Mouse (Mus musculus) embryonic facial prominence, embryonic 10.5 days (tissue): Measurements from ENCODE around the gene Sh3bgrl3. TPM values are rescaled to one million over a fixed set of nuclear protein-coding genes. Genes with fewer than 3 reads are reported as not detected.

Source experiments
- DNase-seq: peaks from one replicate; pipeline ENCODE4 v3.0.0-alpha.2; 2017; ENCODE audit warnings: low spot score
- H3K27ac ChIP-seq: fragments of 300-500 bp; sonication (generic); replicated peaks from 2 replicates; pipeline ENCODE4 v1.5.1; 2016; ENCODE audit warnings: mild to moderate bottlenecking
- H3K27me3 ChIP-seq: fragments of 300-500 bp; sonication (generic); replicated peaks from 2 replicates; pipeline ENCODE4 v1.6.1; 2016; ENCODE audit warnings: low read depth, mild to moderate bottlenecking; ENCODE audit not compliant: poor library complexity, severe bottlenecking
- H3K36me3 ChIP-seq: fragments of 300-500 bp; sonication (generic); replicated peaks from 2 replicates; pipeline ENCODE4 v1.6.1; 2016; ENCODE audit warnings: mild to moderate bottlenecking, moderate library complexity
- H3K4me1 ChIP-seq: fragments of 300-500 bp; sonication (generic); 2 replicates; pipeline ENCODE4 v1.6.1; 2016
- H3K4me3 ChIP-seq: fragments of 300-500 bp; sonication (generic); 2 replicates; pipeline ENCODE4 v1.5.1; 2016; ENCODE audit warnings: mild to moderate bottlenecking, moderate library complexity
- H3K9me3 ChIP-seq: fragments of 300-500 bp; sonication (generic); 2 replicates; pipeline ENCODE4 v1.6.1; 2016; ENCODE audit warnings: mild to moderate bottlenecking
- WGBS: fragments of 180-500 bp; shearing (Covaris S2); methylation state at CpG from one replicate; pipeline ENCODE4 v1.1.7; 2016; 5-methylcytosine and 5-hydroxymethylcytosine counted together
- polyA plus RNA-seq: library from polyadenylated mRNA; unstranded; fragments of >200 nt; fragmentation: Nextera tagmentation; extraction: Ambion mirVana; gene quantifications from 2 replicates; pipeline ENCODE4 v1.2.1, GENCODE M21; 2016

Sh3bgrl3 gene
- polyA plus RNA-seq, 1 experiment from 2014 or later: 316 TPM

DNA sequence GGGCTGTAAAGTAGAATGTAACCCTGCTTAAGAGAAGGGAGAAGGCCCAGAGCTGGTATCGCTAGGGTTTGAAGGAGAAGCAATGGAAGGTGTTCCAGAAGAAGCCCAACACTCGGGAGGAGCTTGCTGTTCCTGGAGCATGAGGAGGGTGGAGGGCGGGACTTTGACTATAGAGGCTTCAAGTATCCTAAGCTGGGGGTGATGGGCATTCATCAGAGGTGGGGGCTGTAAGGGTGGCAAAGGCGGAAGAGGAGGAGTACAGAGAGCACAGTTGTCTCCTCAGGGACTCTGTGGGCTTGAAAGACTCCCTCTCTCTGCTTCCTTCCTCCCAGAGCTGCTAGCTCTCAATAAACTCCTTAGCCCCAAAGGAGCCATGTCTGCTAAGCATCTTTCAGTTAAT lies 28.3 kb downstream of the Sh3bgrl3 start:
- H3K27ac ChIP-seq: no peak overlapping the region
- 82% methylated on average over 4 of the region's 4 CpGs for WGBS
- no peak overlapping the region for H3K4me3 ChIP-seq
- no peak for DNase-seq
- no peaks in the 10 kb centered on the region for H3K36me3 ChIP-seq
- H3K27me3 ChIP-seq: no peaks in the 10 kb centered on the region
- peaks cover 12% of the 10 kb centered on the region for H3K4me1 ChIP-seq
- H3K9me3 ChIP-seq: no peaks in the 10 kb centered on the region

DNA sequence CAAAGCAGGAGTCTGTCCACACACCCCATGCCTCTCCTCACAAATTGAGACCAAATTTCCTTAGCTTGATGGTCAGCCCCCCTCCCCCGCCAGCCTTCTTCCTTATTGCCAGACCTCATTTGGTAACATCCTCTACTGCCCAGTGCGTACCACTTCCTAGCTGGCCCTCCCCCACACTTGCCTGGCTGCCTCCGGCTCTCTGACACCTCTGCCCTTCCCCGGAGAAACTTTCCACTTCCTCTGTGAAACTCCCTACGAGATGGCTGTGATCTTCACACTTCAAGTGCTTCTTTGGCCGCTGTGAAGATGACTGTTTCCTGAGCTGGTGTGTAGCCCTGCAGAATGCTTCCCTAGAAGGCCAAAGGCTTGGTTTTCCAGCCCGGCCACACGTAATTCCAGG lies 30.0 kb downstream of the Sh3bgrl3 start:
- no peaks in the 10 kb centered on the region for H3K9me3 ChIP-seq
- no peaks in the 10 kb centered on the region for H3K27me3 ChIP-seq
- no peak for DNase-seq
- H3K27ac ChIP-seq: no peak overlapping the region
- 62% methylated on average over 8 of the region's 8 CpGs for WGBS
- H3K36me3 ChIP-seq: no peaks in the 10 kb centered on the region
- H3K4me1 ChIP-seq: peaks cover 12% of the 10 kb centered on the region
- no peak overlapping the region for H3K4me3 ChIP-seq

DNA sequence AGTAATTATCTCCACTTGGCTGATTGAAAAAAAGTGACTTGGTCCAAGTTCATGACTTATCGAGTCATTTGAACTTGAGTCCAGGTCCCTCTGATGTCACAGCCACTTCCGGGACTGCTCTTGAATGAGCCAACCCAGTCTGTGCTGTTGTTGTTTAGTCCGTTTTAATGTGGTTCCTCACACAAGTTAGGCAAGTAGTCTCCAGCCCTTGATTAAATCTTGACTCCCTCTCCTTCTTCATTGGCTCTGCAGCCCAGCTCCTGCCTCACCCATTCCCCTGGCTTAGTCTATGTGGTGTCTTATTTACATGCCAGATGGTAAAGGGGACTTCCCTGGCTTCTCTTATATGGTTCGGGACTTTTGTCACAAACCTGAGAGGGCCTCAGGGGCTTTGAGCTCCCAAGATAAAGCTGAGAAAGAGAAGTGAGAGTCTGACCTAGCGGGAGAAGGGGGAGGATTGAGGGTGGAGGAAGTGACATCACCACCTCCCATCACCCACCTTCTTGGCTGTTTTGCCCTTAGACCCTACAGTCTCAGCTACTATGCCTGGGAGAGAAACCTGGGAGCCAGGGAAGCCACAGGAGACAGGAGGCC lies 31.5 kb downstream of the Sh3bgrl3 start:
- H3K4me1 ChIP-seq: 0 out of 2 replicates have a peak, but pooled peaks cover 5% of the 10 kb centered on the region
- WGBS: 74% methylated on average over 5 of the region's 5 CpGs
- H3K4me3 ChIP-seq: no peak overlapping the region
- H3K27ac ChIP-seq: no peak overlapping the region
- H3K27me3 ChIP-seq: no peaks in the 10 kb centered on the region
- no peak for DNase-seq
- H3K9me3 ChIP-seq: no peaks in the 10 kb centered on the region
- H3K36me3 ChIP-seq: no peaks in the 10 kb centered on the region

GRCm38 (mm10) chr4:134096120-134096519 lies 32.5 kb downstream of the Sh3bgrl3 start:
- Histone ChIP-seq H3K27ac (no peak overlapping the region), H3K36me3 (no peaks in the 10 kb centered on the region), H3K27me3 (no peaks in the 10 kb centered on the region), H3K9me3 (no peaks in the 10 kb centered on the region), H3K4me1 (0 out of 2 replicates have a peak, but pooled peaks cover 5% of the 10 kb centered on the region), H3K4me3 (no peak overlapping the region)
- DNase-seq: no peak
- 82% methylated on average over 3 of the region's 3 CpGs for WGBS

DNA sequence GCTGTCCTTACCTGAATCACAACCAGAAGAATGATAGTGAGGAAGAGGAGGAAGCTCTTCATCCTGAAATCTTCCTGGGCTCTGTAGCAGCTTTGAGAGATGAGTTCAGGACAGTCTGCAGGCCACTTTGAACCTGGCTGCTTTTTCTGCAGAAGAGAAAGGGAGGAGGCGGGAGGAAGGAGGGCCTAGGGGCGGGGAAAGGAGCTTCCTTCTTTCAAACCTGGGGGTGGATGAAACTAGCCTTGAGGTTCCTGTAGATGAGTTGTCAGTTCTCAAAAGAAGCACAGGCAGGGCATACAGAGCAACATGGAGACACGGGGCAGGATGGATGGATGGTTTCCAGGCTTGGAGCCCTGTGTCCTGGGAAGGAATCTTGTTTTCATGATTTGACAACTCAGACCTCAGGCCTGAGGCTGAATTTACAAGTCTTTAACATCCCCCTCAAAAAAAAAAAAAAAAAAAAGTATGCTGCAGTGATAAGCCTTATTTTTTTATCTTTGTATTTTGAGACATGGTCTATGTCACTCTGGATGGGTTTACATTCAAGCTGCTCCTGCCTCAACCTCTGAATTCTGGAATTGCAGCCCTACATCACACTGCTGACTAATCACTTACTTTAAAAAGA lies 33.6 kb downstream of the Sh3bgrl3 start, which contains the start of gene Cd52:
TSS of gene Cd52 (minus strand) at position 160 of the 625 bp plus-strand sequence.
- Histone ChIP-seq H3K27ac (no peak within 1 kb of the TSS), H3K4me1 (0 out of 2 replicates have a peak, but pooled peaks cover 5% of the 10 kb centered on the region), H3K36me3 (no peaks in the 10 kb centered on the region), H3K27me3 (no peaks in the 10 kb centered on the region), H3K4me3 (no peak within 1 kb of the TSS), H3K9me3 (no peaks in the 10 kb centered on the region)
- 64% methylated on average over 3 of the region's 3 CpGs for WGBS
- no peak for DNase-seq

DNA sequence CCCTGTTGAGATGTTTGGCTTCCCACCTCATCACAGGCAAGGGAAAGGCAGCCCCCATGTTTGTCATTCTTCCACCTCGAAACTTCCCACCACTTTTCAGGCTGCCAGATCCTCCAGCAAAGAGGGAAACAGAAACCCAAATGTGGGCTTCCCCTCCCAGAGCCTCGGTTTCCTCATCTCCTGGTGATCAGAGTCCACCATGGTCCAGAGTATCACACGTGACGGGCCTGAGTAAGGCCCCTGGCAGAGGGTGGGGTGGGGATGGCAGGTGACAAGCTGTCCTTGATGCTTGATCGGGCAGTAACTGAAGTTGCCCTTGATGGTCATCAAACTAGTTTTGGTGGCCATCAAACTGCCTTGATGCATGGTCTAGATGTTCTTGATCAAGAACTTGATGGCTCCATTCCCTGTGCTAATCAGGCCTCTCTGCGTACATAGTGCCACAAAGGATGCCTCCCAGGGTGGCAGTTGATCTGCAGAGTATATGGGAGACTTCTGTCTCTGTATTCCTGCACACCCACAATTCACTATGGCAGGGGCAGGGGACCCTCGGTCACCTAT lies 34.5 kb downstream of the Sh3bgrl3 start:
- no peak overlapping the region for H3K4me3 ChIP-seq
- no peak for DNase-seq
- no peak overlapping the region for H3K27ac ChIP-seq
- H3K4me1 ChIP-seq: 0 out of 2 replicates have a peak, but pooled peaks cover 5% of the 10 kb centered on the region
- H3K27me3 ChIP-seq: no peaks in the 10 kb centered on the region
- no peaks in the 10 kb centered on the region for H3K9me3 ChIP-seq
- no peaks in the 10 kb centered on the region for H3K36me3 ChIP-seq
- 87% methylated on average over 7 of the region's 7 CpGs for WGBS

- Histone ChIP-seq H3K27me3 (no peaks in the 10 kb centered on the region), H3K9me3 (no peaks in the 10 kb centered on the region), H3K4me1 (no peaks in the 10 kb centered on the region), H3K4me3 (no peak overlapping the region), H3K36me3 (no peaks in the 10 kb centered on the region), H3K27ac (no peak overlapping the region)
- WGBS: 73% methylated on average over 6 of the region's 6 CpGs
- peak; percentile 54 for DNase-seq
Observed at GRCm38 (mm10) chr4:134092382-134093288, 36.0 kb downstream of the Sh3bgrl3 start.

GRCm38 (mm10) chr4:134091225-134091529 lies 37.4 kb downstream of the Sh3bgrl3 start:
- WGBS: 88% methylated on average over 6 of the region's 6 CpGs
- no peaks in the 10 kb centered on the region for H3K9me3 ChIP-seq
- H3K4me1 ChIP-seq: no peaks in the 10 kb centered on the region
- H3K36me3 ChIP-seq: no peaks in the 10 kb centered on the region
- H3K27ac ChIP-seq: no peak overlapping the region
- no peaks in the 10 kb centered on the region for H3K27me3 ChIP-seq
- no peak for DNase-seq
- no peak overlapping the region for H3K4me3 ChIP-seq

DNA sequence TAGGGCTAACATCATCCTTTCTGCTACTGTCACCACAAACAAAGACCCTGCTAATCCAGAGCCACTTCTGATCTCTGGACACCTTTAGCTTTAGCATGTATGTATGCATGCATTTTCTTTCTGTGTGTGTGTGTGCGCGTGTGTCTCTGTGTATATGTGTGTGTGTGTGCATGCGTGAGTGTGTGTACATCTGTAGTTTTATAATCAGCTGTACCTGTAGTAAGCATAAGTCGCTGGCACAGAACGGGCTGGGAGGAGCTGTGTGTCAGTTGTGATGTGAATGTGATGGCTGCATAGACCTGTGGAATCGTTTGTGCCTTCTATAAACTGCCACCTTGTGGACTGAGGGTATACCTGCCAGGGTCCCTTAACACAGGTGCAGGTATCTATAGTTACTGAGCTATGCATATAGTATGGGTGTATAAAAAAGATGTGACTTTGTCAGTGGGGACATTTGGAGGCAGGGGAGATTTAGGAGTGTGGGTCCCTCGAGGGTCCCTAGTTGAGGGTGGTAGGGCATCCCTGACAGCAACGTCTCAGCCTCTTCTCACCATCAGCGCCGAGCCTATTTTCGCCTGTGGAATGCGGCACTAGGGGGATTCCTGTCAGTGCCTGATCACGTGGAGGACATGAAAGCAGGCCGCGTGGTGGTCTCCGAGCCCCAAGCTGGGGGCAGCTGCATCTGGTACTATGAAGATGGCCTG lies 37.9 kb downstream of the Sh3bgrl3 start:
- H3K4me3 ChIP-seq: no peak overlapping the region
- DNase-seq: no peak
- WGBS: 83% methylated on average over 16 of the region's 16 CpGs
- no peak overlapping the region for H3K27ac ChIP-seq
- no peaks in the 10 kb centered on the region for H3K9me3 ChIP-seq
- H3K36me3 ChIP-seq: no peaks in the 10 kb centered on the region
- H3K4me1 ChIP-seq: no peaks in the 10 kb centered on the region
- H3K27me3 ChIP-seq: no peaks in the 10 kb centered on the region

DNA sequence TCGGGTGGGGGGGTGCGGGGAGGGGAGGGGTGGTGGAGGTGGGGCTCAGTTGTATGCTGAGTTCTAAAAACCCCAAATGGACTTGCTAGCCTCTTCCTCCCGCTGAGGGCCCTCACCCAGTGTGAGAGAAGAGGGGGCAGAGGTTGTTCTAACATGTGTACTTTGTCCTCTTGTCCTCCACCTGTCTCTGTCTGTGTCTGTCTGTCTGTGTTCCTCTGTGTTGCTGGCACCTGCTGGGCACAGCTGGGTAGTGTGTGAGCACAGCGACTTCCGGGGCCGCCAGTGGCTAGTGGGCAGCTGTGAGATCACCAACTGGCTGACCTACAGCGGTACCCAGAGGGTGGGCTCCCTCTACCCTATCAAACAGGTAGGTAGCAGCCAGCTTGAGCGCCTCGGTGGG lies 39.6 kb downstream of the Sh3bgrl3 start:
- no peak overlapping the region for H3K27ac ChIP-seq
- no peak for DNase-seq
- no peaks in the 10 kb centered on the region for H3K27me3 ChIP-seq
- no peak overlapping the region for H3K4me3 ChIP-seq
- H3K9me3 ChIP-seq: no peaks in the 10 kb centered on the region
- WGBS: 81% methylated on average over 9 of the region's 9 CpGs
- no peaks in the 10 kb centered on the region for H3K36me3 ChIP-seq
- no peaks in the 10 kb centered on the region for H3K4me1 ChIP-seq

GRCm38 (mm10) chr4:134087412-134087811 lies 41.2 kb downstream of the Sh3bgrl3 start:
- peak; percentile 58 for DNase-seq
- Histone ChIP-seq H3K27ac (0 out of 2 replicates have a peak overlapping the region, but pooled peaks have one; percentile 10), H3K4me1 (peaks cover 3% of the 10 kb centered on the region), H3K27me3 (0 out of 2 replicates have a peak, but pooled peaks cover 6% of the 10 kb centered on the region), H3K36me3 (no peaks in the 10 kb centered on the region), H3K4me3 (no peak overlapping the region), H3K9me3 (no peaks in the 10 kb centered on the region)
- 48% methylated on average over 7 of the region's 7 CpGs for WGBS

DNA sequence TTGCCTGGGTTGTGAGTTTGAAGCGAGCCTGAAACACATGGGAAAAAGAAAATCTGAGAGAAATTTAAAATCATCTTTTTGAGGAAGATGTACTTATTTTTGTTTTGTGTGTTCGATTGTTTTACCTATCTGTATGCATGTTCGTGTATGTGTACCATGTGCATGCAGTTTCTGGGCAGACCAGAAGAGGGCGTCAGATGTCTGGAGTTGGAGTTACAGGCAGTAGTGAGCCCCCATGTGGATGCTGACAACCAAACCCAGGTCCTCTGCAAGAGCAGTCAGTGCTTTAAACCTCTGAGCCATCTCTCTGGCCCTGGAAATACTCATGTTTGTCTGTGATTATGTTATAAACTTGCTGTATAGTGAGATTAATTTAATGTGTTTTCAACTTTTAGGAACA lies 43.6 kb downstream of the Sh3bgrl3 start:
- 87% methylated on average over 4 of the region's 4 CpGs for WGBS
- H3K9me3 ChIP-seq: no peaks in the 10 kb centered on the region
- DNase-seq: no peak
- no peak overlapping the region for H3K27ac ChIP-seq
- peaks cover 20% of the 10 kb centered on the region for H3K4me1 ChIP-seq
- peaks cover 27% of the 10 kb centered on the region for H3K27me3 ChIP-seq
- no peak overlapping the region for H3K4me3 ChIP-seq
- H3K36me3 ChIP-seq: no peaks in the 10 kb centered on the region
